Mouse (Mus musculus) erythroid progenitor cell, adult 5-6 weeks (primary cell): ENCODE results near the gene Smtn. TPM values are rescaled to one million over a fixed set of nuclear protein-coding genes. Genes with fewer than 3 reads are reported as not detected.

Experiments
- ATAC-seq: replicated peaks from 2 replicates; pipeline ENCODE4 v1.8.0; 2016; ENCODE audit warnings: moderate number of reproducible peaks, mild to moderate bottlenecking, moderate TSS enrichment, inconsistent platforms; ENCODE audit not compliant: poor library complexity, low FRiP score, severe bottlenecking
- total RNA-seq, 2 experiments: library from RNA; stranded (forward) in 1 of 2; stranded (reverse) in 1 of 2; fragments of 150-400 nt in 1 of 2; fragments of 186-747, 209-891 nt in 1 of 2; gene quantifications; 2 replicates each; pipeline versions ENCODE4 v1.2.3 to v1.2.4; 2015 to 2017; ENCODE audit warnings: low replicate concordance in 2 of 2

Gene Smtn
- total RNA-seq, 2 experiments from 2014 or later, result 2.9 TPM; not detected in 1

- no peak for ATAC-seq
These were observed 64.9 kb downstream of the Smtn start for GRCm38 (mm10) chr11:3475489-3475888.

GRCm38 (mm10) chr11:3474480-3475115 lies 65.8 kb downstream of the Smtn start:
- ATAC-seq, result no peak

- no peak; the same call in 1 of the 2 replicates for ATAC-seq
These were observed 67.9 kb downstream of the Smtn start for GRCm38 (mm10) chr11:3472484-3472883.

GRCm38 (mm10) chr11:3471448-3471850 lies 69.0 kb downstream of the Smtn start:
- no peak for ATAC-seq

Other genes starting within 250 kb of the Smtn start
- 2.1 and 4.3 TPM in 2 replicates for gene Pik3ip1, start 210.2 kb downstream of the Smtn start, total RNA-seq (2015; ENCODE audit: low replicate concordance)
- 2.7 and 20.2 TPM in 2 replicates for gene Pik3ip1, start 210.2 kb downstream of the Smtn start, total RNA-seq (2017; ENCODE audit: low replicate concordance)
- 5.0 and 12.6 TPM in 2 replicates for gene Limk2, start 131.4 kb downstream of the Smtn start, total RNA-seq (2015; ENCODE audit: low replicate concordance)
- gene Limk2, start 131.4 kb downstream of the Smtn start, total RNA-seq (2017; ENCODE audit: low replicate concordance), result 9.1 and 16.8 TPM in 2 replicates
- 0.72 and 3.4 TPM in 2 replicates for gene Rnf185, start 88.2 kb downstream of the Smtn start, total RNA-seq (2015; ENCODE audit: low replicate concordance)
- 0.23 and 0.77 TPM in 2 replicates for gene Rnf185, start 88.2 kb downstream of the Smtn start, total RNA-seq (2017; ENCODE audit: low replicate concordance)
- gene Pla2g3, start 52.3 kb downstream of the Smtn start, total RNA-seq (2015; ENCODE audit: low replicate concordance), result not detected in 2 replicates
- not detected in 2 replicates for gene Pla2g3, start 52.3 kb downstream of the Smtn start, total RNA-seq (2017; ENCODE audit: low replicate concordance)
- gene Inpp5j, start 35.8 kb downstream of the Smtn start, total RNA-seq (2015; ENCODE audit: low replicate concordance), result 1.3 TPM in 1 of 2 replicates, not detected in the other
- gene Inpp5j, start 35.8 kb downstream of the Smtn start, total RNA-seq (2017; ENCODE audit: low replicate concordance), result not detected in 2 replicates
- gene Selenom, start 25.9 kb downstream of the Smtn start, total RNA-seq (2015; ENCODE audit: low replicate concordance), result 1.8 TPM in 1 of 2 replicates, not detected in the other
- gene Selenom, start 25.9 kb downstream of the Smtn start, total RNA-seq (2017; ENCODE audit: low replicate concordance), result 3.3 TPM in 1 of 2 replicates, not detected in the other
- gene Morc2a, start 108.6 kb upstream of the Smtn start, total RNA-seq (2015; ENCODE audit: low replicate concordance), result 5.0 and 15.9 TPM in 2 replicates
- 7.2 and 9.3 TPM in 2 replicates for gene Morc2a, start 108.6 kb upstream of the Smtn start, total RNA-seq (2017; ENCODE audit: low replicate concordance)